Mouse (Mus musculus) CH12.LX (cell line): ENCODE measurements around the gene Ghr.

Experiments
- CTCF ChIP-seq, 2 experiments: IDR thresholded peaks in 1 of 2; conservative IDR thresholded peaks in 1 of 2; 2 replicates each; pipeline ENCODE4 v1.5.1; 2011 to 2012; ENCODE audit warnings: low read depth in 2 of 2, low read length in 2 of 2, improper control_type of control experiment in 1 of 2, inconsistent platforms in 1 of 2, mild to moderate bottlenecking in 1 of 2, moderate library complexity in 1 of 2
- EP300 ChIP-seq: IDR thresholded peaks from 2 replicates; pipeline ENCODE4 v1.6.1; 2011; ENCODE audit warnings: low read length, improper control_type of control experiment
- POLR2A ChIP-seq: IDR thresholded peaks from 2 replicates; pipeline ENCODE4 v1.6.1; 2011; ENCODE audit warnings: low read depth, mild to moderate bottlenecking, improper control_type of control experiment, low read length
- SIN3A ChIP-seq: IDR thresholded peaks from 2 replicates; pipeline ENCODE4 v1.6.1; 2012; ENCODE audit warnings: low read length, improper control_type of control experiment, inconsistent platforms
- TBP ChIP-seq: conservative IDR thresholded peaks from 2 replicates; pipeline ENCODE4 v1.6.1; 2011; ENCODE audit warnings: low read depth, low read length, improper control_type of control experiment

- TF ChIP-seq TBP (no peak), POLR2A (no peak), CTCF (conservative IDR thresholded peaks at IDR 0.05 in 1 of 2, IDR thresholded peaks at IDR 0.05 in 1 of 2; ENCODE audit: low read depth in 2 of 2, low read length in 2 of 2) (no peak), EP300 (no peak), SIN3A (no peak)
These were observed 150.0 kb downstream of the Ghr start for GRCm38 (mm10) chr15:3433281-3433680.
